Mouse (Mus musculus) spleen, embryonic (tissue): ENCODE measurements around the gene Ust.

Experiments used
- CTCF ChIA-PET: fragments of 350-600 bp; sonication (Branson Sonifier 250); formaldehyde crosslinking; loops from one replicate; lab custom pipeline; 2022; lab: Charles Lee

The Ust gene

DNA sequence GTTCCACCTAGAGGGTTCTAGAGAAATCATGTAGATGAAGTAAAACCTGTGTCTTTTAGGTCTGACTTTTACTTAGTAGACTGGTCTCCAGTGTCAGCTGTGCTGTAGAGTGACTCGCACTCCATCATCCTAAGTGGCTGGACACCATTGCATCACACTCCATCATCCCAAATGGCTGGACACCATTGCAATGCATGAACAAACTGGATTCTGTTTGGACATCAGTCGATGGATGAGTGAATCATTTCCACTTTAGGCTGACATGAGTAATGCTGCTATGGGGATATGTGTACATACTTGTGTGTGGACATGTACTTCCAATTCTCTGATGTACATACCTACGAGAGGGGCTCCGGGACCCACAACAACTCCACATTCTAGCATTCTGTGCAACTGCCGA, 187.7 kb downstream of the Ust start:
- CTCF ChIA-PET = no interaction called here

DNA sequence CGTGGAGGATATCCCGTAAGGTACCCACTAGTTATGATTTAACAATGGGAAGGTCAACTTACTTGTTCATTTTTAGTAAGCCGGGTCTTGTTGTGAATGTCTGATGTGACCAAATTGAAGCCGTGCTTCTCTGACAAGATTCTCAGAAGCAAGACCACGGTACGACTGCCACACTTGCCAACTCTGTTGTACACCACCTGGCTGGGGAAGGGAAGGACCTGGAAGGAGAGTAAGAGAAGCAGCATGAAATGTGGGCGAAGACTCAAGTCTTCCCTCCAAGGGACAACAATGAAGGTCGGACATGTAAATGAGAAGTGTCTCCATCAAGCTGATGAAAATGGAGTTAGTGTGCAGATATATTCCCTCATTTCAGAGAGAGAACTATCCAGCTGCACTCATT, 188.6 kb downstream of the Ust start:
- CTCF ChIA-PET = no interaction called here

DNA sequence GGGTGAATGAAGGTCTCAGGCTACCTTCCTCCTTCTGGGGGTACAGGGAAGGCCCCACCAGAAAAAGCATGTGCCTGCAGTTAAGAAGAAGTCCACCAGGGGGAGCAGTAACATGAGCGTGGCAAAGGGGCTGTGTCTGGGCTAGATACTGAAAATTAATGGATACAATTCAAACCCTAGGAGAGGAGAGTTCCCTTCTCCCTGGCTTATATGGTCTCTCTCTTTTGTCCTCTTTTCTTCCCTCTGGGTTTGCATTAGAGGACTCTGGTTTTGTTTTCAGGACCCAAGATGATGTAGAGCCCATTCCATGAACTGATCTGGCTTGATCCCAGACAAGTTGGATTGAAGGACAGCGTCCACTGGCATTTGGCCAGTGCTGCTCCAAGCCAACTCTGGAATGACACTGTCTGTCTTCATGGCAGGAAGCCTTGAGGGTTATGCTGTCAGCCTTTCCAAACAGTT, 195.3 kb downstream of the Ust start:
- CTCF ChIA-PET = no interaction called here

DNA sequence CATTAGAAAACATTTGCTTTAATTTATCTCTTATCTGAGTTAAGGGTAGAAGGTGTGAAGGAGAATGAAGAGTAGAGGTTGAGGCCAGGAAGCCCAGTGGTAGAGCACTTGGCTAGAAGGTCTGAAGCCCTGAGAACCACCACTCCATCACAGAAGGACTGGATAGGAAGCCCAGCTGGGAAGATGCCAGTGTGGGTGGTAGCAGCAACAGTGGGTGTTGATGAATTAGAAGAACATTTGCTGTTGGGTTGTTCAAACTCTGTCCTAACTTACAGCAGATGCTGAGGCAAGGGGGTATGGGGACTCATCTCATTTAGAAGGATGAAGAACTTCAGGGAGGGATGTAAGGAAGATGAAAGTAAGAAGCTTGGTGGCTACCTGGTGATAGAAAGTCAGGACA, 197.9 kb downstream of the Ust start:
- CTCF ChIA-PET = no interaction called here

DNA sequence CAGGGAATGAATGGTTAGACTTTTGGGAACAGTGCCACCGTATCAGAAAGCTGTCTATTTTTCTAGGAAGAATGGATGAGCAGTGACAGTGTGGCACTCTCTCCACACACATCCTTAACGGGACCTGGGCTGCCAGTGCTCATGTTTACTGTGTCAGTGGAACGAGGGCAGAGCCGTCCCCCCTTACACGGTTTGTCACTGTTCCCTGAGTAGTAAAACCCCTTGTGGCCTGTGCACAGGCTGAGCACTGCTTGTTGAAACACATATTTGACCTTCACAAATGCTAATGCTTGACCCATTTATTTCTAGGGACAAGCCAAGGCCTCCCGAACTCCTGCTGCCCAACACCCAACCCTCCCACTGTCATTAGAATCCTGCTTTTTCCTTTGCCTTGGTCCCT, 209.2 kb downstream of the Ust start:
- CTCF ChIA-PET = no interaction called here

DNA sequence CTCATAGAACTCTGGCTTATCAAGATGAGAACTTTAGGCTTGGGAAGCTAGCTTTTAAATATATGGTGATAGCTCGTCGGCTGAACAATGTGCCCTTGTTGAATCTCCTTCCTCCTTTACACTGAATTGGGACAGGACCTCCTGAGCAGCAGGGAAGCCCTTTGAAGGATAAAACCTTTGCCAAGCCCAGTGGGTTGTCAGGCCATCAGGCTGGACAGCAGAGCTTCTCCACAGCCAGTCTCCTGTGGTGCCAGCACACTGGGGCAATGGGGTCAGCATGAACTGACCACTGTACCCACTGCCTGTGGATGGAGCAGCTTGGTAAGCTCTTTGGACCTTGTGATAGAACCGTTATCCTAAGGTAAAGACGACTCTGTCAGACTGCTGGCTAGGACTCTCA, 214.4 kb downstream of the Ust start:
- CTCF ChIA-PET = no interaction called here

DNA sequence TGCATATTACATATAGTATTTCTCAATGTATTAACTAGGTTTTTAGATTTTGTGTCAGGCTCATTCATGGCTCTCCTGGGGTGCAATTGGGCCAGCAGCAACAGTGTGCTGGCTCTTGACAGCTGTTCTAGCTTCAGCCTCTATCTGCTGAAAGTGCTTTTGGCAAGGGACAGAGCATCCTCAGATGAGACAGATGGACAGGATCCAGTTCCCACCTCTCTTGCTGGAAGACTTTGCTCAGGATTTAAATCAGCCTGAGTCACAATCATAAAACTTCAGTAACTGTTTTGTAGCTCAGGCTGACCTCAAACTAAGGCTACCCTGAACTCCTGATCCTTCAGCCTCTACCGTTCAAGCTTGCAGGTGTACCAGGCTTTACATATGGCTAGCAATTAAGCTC, 219.5 kb downstream of the Ust start:
- CTCF ChIA-PET = no interaction called here

DNA sequence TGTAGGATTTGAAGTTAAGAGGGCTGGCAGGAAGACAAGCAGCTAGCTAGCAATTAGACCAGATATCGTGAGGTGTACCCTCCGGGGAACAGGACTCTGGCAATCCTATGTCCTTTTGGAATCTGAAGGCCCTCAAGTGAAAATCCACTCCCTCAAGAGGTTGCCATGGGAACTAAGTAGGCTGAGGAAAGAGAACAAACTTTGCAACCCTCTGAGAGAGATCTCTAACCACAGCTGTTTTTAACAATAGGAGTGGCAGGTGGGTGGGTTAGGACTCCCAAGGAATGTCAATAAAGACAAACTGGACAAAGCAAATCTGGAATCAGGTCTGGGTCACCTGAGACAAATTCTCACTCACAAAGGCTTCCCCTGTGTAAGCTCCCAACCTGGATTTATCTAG, 221.4 kb downstream of the Ust start:
- CTCF ChIA-PET = no interaction called here

DNA sequence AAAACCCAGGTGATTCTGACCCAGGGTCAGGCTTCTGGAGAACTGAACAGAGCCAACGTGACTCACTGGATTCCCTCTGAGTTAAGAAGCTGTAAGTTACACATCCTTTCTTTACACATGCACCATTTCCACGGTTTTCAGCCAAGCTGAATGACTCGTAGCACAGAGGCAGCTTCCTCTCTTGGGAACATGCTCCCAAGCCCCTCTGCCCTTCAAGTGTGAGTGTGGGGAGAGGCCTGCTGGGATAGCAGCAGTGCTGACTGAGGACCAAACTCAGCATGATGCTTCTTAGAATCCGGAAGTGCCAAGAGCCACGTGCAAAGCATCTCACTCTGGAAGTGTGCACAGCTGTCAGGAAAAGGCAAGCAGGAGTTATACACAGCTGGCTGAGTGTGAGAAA, 228.0 kb downstream of the Ust start:
- CTCF ChIA-PET = no interaction called here

DNA sequence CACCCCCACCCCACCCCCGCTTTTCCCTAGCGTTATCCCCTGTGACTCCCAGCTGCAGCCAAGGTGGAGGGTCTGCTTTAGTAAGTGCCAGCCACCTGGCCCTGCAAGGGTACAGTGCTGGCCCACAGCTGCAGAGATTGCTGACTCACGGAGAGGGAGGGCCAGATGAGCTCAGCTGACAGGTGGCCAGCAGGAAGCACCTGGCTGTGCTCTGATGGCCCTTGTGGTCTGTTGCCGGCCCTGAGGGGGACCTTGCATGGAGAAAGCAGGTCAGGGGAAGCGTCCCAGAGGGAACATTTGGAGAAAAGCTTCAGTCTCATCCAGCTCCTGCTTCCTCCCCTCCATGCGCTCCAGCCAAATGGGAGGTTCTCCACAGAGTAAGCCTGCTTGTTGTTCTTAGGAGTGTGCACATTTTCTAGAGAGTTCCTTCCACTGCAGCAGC, 231.3 kb downstream of the Ust start:
- CTCF ChIA-PET = no interaction called here

DNA sequence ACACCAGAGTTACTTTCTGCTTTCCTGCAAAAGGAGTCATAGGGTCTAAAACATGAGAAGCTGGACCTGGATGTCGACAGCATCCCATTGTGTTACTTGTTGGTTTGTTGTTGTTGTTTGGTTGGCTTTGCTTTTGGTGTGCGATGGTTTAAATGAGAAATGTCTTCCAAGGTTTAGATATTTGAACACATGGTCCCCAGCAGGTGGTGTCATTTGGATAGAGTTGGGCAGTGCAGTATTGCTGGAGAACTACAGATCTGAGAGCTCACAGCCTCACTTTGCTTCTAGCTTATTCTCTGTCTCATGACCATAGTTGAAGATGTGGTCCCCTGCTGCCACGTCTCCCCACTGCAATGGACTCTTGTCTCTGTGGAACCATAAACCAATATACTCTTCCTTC, 234.6 kb downstream of the Ust start:
- CTCF ChIA-PET = no interaction called here

DNA sequence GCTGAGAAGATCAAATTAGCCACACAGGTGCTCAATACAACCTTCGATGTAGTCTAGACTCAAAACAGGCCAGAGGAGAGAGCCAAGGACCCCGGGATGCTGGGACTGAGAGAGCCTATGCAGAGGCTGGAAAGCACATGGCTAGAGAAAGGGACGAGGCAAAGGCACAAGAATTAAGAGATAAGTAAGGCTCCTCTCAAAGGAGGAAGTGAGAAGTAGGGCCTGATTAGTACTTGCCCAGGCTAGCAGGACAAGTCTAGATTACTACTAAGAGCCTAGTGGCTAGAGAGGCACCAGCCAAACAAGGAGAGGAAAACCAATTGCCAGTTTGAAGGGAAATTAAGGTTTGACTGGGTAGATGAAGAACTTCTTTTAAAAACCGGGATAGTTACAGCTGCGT, 241.5 kb downstream of the Ust start:
- CTCF ChIA-PET = no interaction called here

DNA sequence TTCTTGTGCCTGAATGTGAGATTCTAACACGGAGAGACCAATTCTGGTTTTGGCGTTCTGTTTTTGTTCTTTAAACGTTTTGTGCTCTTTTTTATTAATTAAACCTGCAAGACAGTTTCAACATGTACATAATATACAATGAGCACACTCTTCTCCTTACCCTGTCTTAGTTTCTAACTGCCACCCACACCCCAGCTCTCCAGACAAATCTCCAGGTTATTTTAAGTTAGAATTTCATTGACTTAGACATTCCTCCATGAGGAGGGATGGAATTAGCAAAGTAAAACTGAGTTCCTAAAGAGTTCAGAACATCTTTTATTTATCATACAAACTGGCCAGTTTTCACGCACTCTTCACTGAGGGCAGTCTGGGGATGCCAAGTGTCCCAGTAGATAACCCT, 248.9 kb downstream of the Ust start:
- CTCF ChIA-PET = no interaction called here

DNA sequence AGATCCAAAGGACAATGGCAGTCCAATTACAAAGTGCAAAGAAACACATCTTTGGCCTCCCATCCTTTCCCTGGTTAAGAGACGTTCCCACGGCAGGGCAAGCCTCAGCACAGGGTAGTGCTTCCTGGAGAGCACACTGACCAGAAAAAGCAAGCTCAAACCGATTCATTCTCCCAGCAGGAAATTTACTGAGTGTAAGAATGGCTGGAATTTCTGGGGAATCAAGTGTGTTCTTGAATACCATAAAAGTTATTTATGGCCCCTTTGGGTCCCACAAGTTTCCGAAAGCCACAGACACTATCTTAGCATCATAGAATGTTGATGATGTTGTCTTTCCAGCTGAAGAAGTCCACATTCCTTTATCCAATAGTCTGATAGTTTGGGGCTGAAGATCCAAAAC, 258.9 kb downstream of the Ust start:
- CTCF ChIA-PET = interaction anchor here (0.7 kb wide), 1 partner anchor 68 kb away, joined by 3 read pairs; no protein-coding TSS in a partner anchor

DNA sequence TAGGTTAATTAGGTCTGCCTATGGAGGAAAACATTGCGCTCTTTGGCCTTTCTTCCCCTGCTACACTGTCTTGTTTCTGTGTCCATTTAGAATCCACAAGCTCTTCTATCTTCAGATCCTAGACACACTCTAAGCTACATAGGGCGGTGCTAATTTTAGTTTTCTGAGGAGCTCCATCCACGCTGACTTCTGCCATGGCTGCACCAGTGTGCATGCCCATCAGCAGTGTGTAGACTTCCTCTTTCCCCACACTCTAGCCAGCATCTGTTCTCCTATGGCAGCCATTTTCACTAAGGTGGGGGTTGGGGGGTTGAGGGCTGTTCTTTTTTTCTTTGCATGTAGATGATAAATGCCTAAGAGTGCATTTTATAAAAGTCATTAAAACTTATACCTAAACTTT, 268.6 kb downstream of the Ust start:
- CTCF ChIA-PET = no interaction called here

DNA sequence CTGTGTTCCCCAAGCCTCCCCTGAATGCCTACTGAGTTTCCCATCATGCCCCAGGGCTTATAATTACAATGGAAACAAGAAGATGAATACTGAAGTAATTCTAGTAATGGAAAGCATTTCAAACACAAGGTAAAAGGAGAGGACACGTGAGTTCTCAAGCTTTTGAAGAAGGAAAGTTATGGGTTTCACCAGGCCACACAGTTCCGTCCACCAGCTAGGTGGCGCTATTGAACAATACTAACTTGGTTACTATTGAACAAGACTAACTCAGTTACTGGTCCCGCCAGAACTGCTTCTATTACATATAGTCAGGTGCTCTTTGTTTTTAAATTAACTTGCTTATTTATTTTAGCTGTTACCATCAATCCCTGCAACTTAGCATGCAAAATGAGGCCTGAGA, 276.3 kb downstream of the Ust start:
- CTCF ChIA-PET = no interaction called here

DNA sequence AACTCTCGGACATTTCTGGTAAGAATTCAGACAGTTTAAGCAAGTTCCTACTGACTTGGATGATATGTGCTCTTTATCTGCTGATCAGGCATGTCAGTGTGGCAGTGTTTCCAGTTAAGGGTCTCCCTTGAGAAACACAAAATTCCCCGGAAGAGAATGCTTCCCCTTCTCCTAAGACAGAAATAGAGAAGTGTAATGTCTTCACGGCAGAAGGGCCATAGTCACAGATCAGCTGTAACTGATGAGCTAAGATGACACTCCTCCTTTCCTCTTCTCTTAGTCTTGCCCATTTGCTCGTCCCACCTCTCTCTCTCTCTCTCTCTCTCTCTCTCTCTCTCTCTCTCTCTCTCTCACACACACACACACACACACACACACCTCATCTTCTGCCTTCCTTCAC, 277.9 kb downstream of the Ust start:
- CTCF ChIA-PET = no interaction called here

DNA sequence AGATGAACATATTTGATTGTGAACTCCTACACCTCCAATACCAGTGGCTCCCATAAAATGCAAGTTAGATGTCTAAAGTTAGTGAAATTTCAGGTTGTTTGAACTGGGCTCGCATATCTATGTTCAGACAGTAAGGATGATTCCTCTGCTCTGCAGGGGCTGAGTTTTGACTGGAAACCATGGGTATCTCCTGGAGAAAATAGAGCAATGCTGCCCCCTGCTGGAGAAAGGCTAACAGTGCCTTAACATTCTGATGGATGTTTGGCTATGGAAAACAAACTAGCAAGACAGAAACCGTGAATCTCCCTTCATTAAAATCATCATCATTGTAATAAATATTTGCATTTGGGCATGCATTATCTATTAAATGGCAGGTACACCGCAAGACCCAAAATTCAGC, 278.4 kb downstream of the Ust start:
- CTCF ChIA-PET = interaction anchor here (1.0 kb wide), 1 partner anchor 353 kb away, joined by 5 read pairs; no protein-coding TSS in a partner anchor

DNA sequence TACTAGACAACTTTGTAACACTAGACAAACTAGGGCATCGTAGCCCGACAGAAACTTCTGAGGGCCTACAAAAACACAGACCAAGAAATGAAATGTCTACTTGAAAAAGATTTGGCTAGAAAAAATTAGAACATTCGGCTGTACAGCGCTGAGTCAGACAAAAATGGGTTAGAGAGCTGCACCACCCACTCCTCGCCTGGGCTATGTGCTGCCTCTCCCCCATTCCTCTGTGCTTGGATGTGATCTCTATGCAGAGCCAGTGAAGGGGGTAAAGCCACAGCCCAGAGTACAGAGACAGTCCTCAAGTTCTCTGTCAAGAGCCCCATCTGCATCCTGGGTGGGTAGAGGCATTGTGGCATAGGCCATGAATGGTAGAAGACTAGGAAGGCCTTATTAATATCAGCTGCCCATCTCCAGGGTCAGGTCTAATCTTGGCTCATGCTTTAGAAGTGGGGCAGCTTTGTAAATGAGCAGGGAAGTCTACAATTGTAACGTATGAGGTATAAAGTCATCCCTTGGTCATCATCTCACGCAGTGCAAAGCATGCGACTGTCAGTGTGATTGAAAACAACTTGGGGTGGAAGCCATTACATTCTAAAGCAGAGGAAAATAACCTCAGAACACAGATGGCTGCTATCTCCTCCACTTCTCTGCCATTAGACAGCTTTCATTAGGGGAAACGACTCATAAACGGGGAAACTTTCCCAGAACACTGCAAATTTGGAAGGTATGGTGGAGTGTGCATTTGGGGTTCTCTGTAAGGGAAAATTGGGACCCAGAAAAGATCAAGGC, 281.6 kb downstream of the Ust start:
- CTCF ChIA-PET = interaction anchor here (0.7 kb wide), 1 partner anchor 352 kb away, joined by 3 read pairs; no protein-coding TSS in a partner anchor

DNA sequence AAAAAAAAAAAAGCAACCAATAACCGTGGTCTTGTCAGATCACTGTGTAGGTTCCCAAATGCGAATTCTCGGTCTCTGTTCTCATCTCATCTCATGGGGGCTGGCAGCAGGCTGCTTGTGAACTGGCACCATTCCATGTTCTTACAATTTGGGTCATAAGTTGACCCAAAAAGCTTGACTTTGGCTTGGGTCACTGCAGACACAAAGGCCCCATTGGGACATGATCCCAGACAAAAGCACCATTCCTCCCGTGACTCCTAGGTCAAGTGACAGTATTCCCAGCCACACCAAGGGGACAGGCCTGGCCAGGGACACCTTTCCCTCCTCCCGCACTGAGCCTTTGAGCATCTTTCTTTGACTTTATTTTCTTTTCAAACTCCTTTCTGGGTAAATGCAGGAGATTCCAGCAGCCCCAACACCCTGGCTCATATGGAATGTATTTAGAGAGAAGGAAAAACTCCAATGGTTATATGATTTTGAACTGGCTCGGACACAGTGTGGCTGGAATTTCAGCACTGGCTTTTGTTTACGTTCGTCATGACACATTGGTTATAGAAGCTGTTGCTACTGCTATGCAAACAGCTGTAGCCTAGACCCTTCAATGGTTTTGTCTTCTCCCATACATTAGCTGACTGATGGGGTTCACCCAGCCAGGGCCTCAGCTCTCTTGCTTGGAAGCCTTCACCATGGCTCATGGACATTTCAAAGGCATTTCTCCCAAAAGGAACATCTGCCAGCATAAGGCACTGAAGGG, 285.3 kb downstream of the Ust start:
- CTCF ChIA-PET = no interaction called here

DNA sequence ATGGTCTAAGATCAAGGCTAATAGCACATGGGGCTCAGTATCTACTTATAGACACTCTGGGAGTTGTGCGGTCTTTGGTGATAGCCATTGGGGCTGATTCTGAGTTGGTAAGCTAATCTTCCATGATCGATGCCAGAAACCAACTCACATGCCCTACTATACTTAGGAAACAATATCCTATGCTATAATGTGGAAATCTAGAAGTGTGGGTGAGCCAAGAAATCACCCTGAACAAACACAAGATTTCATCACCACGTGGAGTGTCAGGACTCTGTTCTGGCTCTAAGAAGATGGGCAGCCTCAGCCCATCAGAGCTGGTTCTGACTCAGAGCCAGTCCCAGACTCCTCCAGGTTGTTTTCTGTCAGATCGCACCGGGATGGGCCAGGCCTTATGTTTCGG, 286.1 kb downstream of the Ust start:
- CTCF ChIA-PET = no interaction called here

DNA sequence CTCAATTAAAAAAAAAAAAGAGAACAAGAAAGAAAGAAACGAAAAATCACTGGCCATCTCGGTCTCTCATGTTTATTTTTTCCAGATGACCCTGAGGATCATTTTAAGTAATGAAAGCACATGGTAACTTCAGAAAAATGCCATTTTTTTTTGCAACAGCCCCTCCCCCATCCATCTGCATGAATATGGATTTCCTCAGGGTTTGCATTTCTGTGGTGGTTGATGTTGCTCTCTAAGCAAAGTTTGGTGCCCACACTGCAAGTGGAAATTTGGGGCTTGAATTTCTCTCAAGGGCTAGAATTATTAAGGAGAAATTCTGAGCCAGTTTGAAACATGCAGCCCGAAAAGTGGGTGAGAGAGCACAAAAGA, 290.3 kb downstream of the Ust start:
- CTCF ChIA-PET = no interaction called here
